Mouse (Mus musculus): ENCODE data around the gene Ptn.

The Ptn gene

DNA sequence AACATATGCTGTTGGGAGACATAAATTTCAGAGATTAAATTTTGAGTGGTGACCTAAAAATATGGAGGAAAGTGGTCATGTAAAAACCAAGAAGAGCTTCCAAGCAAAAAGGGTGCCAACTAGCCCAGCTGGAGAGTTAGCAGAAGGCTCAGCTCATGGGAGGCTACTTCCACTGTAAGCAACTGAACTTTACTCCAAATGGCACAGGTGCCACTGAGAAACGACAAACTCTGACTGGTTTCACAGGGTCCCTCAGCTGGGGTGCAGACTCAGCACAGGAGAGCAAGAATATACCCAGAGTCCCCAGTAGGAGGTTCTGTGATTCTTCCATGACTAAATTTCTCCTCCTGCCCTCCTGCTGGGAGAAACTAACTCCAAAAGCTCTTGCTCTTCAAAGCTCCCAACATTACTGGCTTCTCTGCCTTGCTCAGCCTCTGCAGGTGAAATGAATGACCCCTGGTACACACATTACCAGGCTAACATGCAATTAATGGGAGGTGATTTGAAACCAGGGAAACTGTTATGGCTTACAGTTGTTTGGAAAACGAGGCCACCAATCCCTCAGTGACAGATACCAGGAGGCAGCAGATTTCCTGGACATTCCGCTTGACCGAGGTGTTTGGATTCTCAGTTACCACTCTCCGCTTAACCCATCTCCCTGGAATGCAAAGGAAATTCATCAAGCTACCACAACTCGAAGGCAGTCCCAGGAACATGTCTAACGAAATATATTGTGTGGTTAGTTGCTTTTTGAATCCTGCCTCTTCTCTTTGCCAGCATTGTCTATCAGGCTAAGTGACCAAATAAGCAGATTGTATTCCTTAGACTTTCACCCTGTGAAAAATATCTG is 2.9 kb upstream of the Ptn start:
- no peak for DNase-seq

- DNase-seq, result no peak
These were observed 428 bp upstream of the Ptn start for GRCm38 (mm10) chr6:36810448-36810847.

GRCm38 (mm10) chr6:36809311-36809726 is 701 bp downstream of the Ptn start:
- DNase-seq, result peak; percentile 46 to 48

GRCm38 (mm10) chr6:36808306-36809058 is 1.5 kb downstream of the Ptn start:
- DNase-seq, result no peak

DNA sequence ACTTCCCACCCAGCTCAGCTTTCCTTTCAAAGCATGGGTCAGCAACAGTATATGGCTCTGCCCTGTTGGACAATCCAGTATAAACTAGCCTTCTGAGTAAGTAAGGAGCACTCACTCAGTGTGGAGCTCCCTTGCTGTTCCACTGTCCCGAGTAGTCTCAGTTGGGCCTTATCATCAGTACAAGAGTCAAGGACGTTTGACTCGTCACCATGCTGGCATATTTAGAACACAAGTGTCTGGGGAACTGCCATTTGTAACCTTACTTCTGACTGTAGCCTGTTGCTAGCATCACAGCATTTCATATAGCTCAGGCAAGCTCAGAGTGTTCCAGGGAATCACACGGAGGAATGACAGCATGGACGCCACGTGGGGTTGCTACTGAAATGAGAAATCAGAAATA is 3.1 kb downstream of the Ptn start:
- DNase-seq, result no peak

- DNase-seq, result no peak
These were observed 9.6 kb downstream of the Ptn start for GRCm38 (mm10) chr6:36800309-36800946.

- DNase-seq, result no peak
These were observed 12.9 kb downstream of the Ptn start for GRCm38 (mm10) chr6:36797066-36797655.

GRCm38 (mm10) chr6:36794535-36794934 is 15.5 kb downstream of the Ptn start:
- DNase-seq, result no peak

- peak in 1 of 2 experiments; percentile 22 for DNase-seq
These were observed 16.2 kb downstream of the Ptn start for GRCm38 (mm10) chr6:36793775-36794174.

- DNase-seq, result no peak
These were observed 20.8 kb downstream of the Ptn start for GRCm38 (mm10) chr6:36789261-36789660.

GRCm38 (mm10) chr6:36788576-36789191 is 21.3 kb downstream of the Ptn start:
- DNase-seq, result peak in 1 of 2 experiments; percentile 36

- DNase-seq, result no peak
These were observed 25.3 kb downstream of the Ptn start for GRCm38 (mm10) chr6:36784682-36785208.

- DNase-seq, result peak in 1 of 2 experiments; percentile 43
These were observed 27.5 kb downstream of the Ptn start for GRCm38 (mm10) chr6:36782481-36782880.

GRCm38 (mm10) chr6:36777567-36778337 is 32.3 kb downstream of the Ptn start:
- DNase-seq, result peak; percentile 28 to 37

GRCm38 (mm10) chr6:36777039-36777438 is 33.0 kb downstream of the Ptn start:
- no peak for DNase-seq

DNA sequence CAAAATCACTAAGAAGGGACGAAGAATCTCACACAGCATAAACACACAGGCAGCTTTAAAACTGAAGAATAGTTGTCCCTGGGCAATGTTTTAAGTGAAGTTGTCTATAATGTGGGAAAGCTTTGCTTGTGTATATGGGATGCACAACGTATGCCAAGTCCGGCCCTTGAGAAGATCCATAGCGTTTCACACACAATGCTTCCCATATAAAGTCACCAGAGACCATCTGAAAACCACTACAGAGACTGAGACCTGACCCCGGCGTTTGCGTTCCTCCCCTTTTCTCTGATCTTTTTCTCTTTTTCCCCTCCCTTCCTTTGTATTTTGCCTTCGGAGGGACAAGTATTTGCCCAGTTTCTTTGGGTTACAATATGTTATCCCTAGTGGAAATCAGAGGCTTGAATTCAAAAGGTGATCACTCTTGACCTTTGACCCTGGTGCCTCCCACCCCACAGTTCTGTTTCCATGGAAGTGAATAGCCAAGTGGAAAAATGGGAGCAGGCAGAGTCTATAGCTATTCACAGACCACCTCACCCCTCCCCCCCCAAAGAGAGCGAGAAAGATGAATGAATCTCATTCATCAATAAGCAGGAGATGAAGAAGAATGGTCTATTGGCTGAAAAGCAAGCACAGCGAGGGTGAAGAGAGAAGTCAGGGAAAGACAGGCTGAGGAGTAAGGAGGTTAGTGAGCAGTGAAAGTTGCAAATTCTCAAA is 34.2 kb downstream of the Ptn start:
- no peak for DNase-seq

GRCm38 (mm10) chr6:36772541-36772940 is 37.5 kb downstream of the Ptn start:
- no peak for DNase-seq

- DNase-seq, result no peak
These were observed 41.0 kb downstream of the Ptn start for GRCm38 (mm10) chr6:36769012-36769411.

GRCm38 (mm10) chr6:36766941-36767340 is 43.1 kb downstream of the Ptn start:
- DNase-seq, result no peak

- no peak for DNase-seq
These were observed 54.8 kb downstream of the Ptn start for GRCm38 (mm10) chr6:36755001-36755885.

Data from kidney, postnatal 25 days (tissue).